Mouse (Mus musculus): ENCODE data around the gene Trappc6a.
A peak's percentile ranks its signal among the peaks of the same experiment; 100 is the strongest.

Gene Trappc6a

DNA sequence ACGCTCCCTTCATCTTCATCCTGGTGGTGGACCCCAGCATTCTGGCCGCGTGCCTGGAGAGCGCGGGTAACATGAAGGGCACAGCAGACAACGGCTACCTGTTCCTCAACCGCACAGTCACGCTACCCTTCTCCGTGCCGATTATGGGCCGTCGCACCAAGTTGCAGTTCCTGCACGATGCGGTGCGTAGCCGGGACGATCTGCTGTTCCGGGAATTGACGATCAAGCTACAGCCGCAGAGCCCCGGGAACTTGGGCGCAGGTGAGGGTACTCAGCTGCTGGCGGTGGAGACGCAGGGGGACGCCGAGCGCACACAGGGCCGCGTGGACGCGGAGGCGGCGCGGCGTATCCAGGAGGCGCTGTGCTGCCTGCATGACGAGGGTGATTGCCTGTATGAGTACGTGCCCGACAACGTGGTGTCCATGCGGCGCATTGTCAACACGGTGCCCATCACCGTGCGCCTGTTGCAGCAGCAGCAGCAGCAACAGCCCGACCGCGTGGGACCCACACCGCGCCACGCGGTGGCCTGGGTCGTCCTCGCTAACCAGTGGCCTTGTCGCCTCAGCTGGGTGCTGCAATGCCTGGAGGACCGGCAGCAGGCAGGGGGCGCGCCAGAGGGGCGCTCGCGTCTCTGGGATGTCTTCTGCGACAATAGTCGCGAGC, 15.7 kb downstream of the Trappc6a start:
- peak in 1 of 2 experiments; percentile 37 for DNase-seq (ENCODE audit: low spot score in 2 of 2)

DNA sequence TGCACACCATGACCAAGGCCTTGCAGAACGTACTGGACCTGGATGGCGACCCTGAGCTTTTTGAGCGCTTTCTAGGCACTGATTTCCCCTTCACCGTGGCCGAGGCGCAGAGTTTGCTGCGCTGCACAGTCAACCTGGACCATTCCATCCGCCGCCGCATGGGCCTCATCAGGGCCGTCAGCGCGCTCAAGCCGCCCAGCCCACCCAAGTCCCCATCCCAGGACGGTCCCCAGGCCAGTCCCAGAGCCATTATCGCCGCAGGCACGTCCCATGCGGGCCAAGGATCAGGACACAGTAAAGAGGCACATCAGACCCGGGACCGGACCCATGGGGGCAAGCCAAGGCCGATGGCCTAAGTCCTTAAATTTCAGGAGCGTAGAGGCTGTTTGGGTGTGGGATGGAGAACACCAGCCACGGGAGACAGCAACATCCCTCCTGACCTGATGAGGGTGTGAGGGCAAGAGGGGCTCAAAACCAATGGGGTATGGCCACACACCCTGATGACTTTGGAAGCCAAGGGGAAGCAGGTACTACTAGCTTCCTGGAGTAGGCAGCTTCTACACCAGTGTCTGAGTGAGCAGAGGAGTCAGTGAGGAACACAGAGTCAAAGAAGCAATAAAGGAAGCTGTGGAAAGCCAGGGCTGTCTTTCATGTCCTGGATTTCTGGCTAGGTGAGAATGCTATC, 16.4 kb downstream of the Trappc6a start:
- DNase-seq (ENCODE audit: low spot score in 2 of 2) = no peak

DNA sequence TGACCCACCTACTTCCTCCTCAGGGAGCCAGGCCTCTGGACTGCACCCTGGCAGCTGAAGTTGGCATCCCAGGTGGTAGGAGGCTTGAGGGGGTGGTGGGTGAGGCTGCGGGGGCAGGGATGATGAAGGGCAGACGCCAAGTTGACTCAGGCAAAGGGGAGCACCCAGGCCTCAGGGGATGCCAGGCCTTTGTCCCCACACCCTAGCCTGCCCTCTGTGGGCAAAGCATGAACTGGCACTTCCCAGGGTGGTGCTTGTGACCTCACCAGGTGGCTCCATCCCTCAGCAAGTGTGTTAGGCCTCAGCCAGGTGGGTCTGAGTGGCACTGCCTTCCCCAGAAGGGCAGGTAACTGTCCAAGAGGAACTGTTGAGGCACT, 16.9 kb downstream of the Trappc6a start:
- DNase-seq (ENCODE audit: low spot score in 2 of 2) = no peak

DNA sequence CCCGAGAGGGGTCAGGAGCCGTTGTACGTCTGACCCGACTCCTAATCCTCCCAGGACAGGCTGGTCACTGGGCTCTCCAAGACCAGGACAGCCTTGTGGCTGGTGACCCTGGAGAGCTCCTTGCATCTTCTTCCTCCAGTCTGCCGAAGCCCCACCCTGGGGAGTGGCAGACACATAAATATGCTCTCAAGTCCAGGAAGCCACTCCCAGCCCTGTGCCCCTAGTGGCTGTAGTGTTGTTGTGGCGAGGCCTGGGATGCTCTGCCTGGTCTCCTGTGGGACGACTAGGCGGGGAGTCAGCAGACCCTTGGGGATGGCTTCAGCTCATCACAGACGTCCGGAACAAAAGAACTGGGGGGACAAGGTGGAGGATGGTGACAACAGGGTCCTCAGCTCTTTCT, 22.9 kb downstream of the Trappc6a start:
- no peak for DNase-seq (ENCODE audit: low spot score in 2 of 2)

DNA sequence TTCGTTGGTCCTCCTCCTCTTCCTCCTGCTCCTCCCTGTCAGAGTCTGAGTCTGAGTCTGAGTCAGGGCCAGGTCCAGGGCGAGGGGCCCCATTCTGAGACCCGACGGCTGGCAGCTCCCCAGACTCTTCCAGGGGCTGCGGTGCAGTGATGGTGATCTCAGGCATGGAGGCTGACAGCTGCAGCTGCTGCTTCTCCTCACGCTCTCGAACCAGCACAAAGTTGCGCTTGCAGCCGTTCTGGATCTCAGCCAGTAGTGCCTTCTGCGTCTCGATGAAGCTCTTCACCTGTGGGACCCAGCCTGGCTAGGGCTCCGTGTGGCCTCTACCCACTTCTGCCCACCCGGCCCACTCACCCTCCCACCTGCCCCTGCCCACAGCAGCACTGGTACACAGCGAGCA, 24.0 kb downstream of the Trappc6a start:
- DNase-seq (ENCODE audit: low spot score in 2 of 2) = no peak

DNA sequence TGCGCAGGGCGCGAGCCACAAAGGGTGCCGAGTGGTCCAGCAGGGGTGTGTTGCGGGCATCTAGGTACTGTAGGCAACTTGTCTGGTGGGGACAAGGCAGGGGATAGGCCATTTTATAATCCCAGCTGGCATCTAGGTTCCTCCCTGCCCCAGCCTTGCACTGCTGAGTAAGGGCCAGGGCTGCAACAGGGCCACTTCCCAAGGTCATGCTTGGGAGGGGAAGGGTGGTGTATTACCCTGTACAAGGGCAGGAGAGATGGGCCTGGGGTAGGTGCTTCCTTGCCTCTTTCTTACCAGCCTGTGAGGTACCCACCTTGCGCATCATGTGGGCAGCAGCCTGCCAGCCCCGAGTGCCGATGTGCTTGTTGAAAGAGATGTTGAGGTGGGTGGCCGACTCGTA, 26.5 kb downstream of the Trappc6a start:
- no peak for DNase-seq (ENCODE audit: low spot score in 2 of 2)

DNA sequence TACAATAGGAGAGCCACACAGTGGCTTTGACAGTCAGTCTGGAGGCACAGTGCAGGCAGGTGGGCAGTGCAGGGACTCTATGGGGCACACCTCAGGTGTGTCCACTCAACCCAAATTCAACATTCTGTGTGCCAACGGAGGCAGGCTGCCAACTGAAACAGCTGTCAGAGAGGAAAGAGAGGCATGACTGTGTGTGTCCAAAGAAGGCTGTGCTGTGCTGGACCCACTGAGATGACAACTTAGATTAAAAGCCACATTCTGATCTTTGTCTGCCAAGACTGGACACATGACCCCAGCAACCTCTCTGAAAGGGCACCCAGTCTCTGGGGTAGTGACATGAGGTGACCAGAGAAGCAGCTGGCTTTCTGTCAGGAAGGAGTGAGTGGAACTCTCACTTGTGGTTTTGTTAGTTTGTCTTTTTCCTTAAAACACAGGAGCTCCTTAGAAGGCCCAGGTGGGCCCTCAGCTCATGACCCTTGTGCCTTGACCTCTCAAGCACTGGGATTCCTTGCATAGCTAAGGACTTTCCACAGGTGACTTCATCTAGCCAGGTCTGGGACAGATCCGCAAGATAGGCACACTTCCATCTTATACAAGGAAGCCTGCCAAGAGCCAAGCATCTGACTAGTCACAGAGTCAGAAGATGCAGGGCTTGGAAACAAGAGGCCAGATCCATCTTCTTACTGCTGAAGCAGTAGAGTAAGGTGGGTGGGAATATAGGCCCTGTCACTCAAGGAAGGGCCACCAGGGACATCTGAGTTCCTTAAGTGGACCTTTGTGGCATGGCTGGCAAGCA, 32.8 kb downstream of the Trappc6a start:
- no peak for DNase-seq (ENCODE audit: low spot score in 2 of 2)

DNA sequence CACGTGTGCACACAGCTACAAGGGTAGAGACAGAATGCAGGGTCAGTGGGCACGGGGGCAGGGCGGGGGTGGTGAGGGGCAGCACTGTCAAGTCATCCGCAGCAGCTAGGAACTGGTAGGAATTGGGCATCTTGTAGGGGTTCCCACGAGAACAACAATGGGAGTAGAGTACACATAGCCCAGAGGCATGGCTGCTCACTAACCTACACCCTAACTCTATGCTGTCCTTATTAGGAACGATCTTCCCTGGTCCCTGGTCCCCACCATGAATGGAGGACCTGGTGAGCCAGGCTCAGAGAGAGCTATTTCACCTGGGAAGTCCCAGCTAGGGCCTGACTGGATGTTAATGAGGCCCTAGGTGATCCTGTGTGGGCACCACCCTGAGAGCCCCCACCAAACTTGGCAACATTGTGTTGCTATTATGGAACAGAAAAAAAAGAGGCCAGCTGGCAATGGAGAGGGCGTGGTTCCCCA, 33.5 kb downstream of the Trappc6a start:
- no peak for DNase-seq (ENCODE audit: low spot score in 2 of 2)

DNA sequence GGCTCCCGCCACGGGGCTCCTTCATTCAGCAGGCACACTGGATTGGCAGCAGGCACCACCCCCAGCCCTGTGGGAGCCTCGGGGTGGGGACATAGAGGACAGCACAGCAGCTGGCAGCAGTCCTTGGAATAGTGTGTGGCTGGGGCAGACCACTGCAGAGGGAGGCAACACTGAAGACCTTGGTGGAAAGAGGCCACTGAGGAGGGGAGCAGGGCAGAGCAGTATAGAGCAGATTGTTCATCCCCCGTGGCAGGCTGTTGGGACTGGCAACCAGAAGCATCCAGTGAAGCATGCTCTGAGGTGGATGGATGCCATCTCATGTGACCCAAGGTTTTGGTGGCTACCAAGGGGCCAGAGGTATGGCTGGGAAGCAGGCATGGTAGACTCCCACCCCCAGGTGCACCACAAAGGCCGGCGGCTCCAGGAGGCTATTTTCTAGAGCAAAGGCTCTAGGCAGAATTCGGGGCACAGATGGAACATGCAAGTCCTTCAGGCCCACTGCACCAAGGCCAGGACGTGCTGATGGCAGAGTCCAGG, 34.0 kb downstream of the Trappc6a start:
- no peak for DNase-seq (ENCODE audit: low spot score in 2 of 2)

DNA sequence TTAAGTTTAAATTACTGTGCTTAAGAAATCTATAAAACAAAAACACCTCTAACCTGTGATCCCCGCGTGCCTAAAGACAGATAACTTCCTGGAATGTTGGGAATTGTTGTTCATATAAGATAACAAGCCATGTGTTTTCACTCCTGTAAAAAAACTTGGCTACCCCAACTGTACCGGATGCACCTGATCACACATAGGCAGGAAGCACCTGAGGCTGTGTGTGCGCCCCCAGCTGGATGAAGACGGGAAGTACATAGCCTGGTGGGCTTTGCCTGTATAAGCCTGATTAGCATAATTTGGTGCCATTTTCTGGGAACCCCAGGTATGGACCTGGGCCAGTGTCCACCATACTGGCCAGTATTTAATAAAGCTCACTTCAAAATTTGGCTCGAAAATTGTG, 35.4 kb downstream of the Trappc6a start:
- DNase-seq (ENCODE audit: low spot score in 2 of 2) = no peak

DNA sequence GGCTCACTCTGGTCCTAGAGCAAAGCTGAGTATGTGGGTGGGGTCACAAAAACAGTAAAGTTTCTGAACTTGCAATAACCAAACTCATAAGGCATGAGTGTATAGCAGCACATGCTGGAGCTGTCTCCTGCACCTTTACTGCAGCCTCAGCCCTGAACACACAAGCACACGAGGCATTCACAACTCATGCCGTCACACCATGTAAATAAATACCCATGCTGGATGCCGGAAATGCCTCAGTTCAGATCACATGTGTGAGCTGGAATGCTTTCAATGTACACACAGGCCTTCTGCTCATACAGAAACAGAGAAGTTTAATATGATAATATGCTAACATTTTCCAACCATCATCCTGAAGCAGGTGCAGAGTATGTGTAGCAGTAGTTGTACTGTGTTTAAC, 37.8 kb downstream of the Trappc6a start:
- no peak for DNase-seq (ENCODE audit: low spot score in 2 of 2)

DNA sequence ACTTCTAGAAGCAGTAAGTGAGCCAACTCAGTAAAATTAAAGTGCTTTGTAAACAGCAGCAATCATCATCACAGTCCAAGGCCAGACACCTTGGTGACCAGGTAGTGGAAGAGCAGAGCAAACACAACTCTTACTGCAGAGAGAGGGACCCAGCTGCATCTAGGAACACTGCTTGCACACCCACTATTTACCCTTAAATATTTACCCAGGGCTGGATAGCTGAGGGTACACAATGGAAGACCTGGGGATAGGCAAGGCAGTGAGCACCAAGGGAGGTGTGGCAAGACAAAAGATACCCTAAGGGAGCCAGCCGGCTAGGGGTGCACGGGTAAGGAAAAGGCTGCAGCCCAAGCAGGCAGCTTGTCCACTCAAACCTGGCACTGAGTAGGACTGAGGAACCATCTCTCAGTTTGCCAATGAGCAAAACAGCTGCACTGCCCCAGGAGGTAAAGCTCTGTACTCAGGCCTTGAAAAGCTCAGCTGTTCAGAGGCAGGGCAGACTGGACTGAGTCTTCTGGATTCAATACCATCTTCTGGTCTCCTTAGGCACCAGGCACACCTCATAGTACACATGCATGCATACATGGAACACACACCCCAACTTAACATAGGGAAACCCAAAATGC, 39.3 kb downstream of the Trappc6a start:
- no peak for DNase-seq (ENCODE audit: low spot score in 2 of 2)

DNA sequence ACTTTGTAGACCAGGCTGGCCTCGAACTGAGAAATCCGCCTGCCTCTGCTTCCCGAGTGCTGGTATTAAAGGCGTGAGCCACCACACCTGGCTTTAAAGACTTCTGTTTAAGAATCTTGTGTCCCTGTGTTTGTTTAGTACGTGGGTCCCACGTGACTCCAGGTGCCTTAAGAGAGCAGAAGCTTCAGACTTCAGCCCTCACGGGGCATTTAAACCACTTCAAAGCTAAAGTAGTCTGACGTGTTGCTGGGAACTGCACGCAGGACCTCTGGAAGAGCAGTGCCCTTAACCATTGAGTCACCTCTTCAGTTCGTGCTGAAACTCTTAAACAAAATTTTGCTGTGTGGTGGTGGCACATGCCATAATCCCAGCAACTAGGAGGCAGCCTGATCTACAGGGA, 41.2 kb downstream of the Trappc6a start:
- no peak for DNase-seq (ENCODE audit: low spot score in 2 of 2)

DNA sequence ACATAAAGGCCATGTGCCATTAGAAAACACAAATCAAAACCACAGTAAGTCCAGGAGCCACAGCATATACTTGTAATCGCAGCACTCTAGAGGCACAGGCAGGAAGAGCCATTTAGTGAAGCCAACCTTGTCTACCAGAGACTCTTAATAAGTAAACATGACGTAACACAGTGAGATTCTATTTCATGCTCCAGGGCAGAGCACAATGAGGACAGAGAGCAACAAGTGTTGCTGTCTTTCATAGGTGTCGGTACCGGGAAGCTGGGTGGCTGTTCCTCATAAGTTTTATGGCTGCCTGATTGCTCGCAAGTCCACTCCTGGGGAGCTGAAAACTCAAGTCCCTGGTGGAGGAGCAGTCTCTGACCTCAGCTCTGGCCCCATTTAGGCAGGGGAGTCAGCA, 43.4 kb downstream of the Trappc6a start:
- DNase-seq (ENCODE audit: low spot score in 2 of 2) = no peak

DNA sequence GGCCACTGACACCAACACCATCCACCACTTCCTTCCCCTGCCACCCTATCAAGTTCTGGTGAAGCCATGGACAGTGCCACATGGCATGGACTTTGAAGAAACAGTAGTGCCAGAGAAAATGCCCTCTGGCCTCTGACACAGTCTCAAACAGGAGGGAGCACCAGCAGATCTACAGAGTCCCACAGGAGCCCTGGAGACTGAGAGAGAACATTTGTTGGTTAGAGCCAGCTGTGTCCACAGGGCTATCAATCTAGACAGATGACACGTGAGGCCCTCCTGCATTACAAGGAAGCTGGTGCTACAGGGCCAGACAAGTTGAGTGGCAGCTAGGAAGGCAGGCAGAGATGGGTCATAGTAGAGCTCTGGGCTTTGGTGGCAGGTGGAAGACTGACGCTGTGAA, 44.2 kb downstream of the Trappc6a start:
- DNase-seq (ENCODE audit: low spot score in 2 of 2) = no peak

DNA sequence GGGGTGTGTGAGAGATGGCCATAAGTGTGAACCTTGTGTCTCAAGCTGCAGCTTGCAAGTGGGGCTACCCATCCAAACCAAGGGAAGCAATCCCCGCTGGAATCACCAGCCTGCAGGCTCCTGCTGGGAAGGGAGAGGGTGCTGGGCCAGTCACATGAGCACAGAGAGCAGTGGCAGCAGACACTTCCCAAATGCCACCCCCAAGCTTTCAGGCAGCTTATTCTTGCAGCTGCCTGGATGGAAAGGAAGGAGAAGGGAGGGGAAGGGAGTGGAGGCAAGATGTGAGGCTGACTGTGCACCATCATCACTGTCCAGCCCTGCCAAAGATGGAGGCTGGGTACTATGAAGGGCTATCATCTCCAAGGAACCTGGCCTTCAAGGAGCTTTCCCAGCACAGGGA, 46.0 kb downstream of the Trappc6a start:
- no peak for DNase-seq (ENCODE audit: low spot score in 2 of 2)

DNA sequence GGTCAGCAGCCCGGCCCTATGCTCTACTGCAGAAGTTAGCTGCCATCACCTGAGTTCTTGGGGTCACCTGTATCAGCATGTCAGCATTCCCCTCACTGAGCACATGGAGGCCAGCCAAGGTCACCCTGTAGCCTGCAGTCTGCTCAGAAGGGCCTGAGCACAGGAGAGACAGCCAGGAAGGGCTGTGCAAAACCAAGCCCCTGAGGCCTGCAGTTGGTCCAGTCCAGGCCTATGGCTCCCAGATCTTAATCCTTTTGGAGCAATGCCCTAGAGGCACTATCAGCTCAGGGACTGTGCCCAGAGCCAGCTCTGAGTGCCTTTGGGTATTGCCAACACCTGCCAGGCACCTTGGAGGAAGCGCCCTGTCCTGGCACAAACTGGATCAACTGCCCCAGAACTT, 48.9 kb downstream of the Trappc6a start:
- DNase-seq (ENCODE audit: low spot score in 2 of 2) = no peak

DNA sequence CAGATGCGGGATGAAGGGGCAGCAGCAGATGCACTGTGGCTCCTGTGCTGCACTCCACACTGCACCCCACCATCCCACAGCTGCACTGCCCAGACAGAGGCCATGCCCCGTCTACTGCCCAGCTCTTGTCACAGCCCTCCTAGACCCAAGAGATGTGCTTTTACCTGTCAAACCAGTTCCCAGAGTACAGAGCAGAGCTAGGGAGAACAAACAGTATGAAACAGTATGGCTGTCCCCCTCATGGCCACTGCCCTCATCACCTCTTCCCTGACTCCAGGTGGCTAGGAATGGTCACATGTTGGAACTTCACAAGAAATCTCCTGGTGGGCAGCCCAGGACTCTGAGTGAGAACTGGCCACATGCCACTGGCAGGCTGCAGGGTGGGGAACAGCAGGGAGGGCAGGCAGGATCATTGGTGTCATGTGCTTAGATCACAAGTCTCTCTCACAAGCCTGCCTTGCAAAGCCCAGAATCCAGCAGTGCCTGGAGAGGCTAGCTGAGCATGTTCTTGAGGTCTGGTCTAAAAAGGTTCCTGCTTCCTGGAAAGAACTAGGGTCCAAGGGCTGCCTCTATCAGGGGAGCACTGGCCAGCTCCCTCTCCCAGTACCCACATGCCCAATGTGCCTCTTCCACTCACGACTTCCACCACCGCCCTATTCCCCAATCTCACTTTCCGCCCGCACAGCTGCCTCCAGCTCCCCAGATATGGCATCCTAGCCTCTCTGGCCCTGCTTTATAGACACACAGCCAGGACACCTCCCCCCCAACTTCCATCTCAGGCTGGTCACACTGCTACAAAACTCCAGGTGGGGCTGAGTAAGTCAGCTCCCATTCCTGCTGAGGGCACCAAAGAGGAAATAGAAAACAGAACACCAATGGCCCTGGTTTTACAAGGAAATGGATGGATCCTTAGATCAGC, 50.0 kb downstream of the Trappc6a start:
- no peak for DNase-seq (ENCODE audit: low spot score in 2 of 2)

DNA sequence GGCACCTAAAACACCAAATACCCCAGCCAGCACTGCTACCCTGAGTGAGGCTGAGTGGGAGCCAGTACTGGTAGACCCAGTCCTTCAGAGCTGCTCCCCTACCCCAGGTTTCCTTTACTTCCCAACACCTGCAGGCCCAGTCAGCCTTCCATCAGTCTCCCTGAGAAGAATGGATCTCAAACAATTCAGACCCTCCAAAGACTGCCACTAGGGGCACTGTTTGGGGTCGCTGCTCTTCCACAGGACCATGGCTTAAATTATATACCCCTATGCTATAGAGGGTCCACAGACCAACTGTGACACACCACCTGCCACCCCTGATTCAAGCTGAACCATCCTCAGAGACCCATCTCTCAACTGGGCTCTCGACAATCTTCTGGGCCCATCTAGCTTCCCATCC, 50.8 kb downstream of the Trappc6a start:
- DNase-seq (ENCODE audit: low spot score in 2 of 2) = no peak

DNA sequence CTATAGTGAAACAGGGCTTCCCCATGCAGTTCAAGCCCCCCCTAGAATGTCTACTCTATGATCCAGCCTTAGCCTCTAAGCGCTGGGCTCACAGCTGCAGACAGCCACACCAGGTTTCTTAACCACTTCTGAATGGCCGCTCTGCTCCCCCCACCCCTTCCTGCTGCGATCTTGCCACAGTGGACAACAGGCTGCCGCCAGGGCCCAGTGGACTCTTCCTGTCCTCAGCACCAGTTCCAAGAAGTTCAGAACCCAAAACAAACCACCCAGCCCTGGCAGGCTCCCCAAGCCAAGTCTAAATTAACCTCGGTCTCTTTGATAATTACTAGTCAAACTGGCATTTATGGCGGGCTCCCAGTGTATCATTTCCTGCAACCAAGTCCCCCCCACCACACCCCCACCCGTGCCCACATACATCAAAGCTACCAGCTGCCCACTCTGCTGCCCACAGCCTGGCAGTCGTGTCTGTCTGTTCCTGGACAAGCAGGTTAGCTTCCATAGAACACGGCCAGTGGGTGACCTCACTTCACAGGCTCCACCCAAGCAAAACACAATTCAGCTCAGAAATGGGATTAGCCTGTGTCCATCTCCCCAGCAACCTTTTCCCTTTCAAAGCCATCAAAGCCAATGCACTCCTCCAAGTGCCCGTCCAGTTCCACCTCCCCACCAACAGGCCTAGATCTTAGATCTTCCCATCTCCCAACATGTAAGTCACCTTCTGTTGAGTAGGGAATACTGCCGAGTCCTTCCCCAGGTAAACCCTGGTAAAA, 52.5 kb downstream of the Trappc6a start:
- no peak for DNase-seq (ENCODE audit: low spot score in 2 of 2)
